Mouse (Mus musculus) testis, postnatal 14 days (tissue): ENCODE data around the gene Srsf10.

ENCODE experiments used
- DNase-seq: peaks from one replicate; pipeline ENCODE4 v3.0.0; 2021; ENCODE audit warnings: low spot score

Gene Srsf10

DNA sequence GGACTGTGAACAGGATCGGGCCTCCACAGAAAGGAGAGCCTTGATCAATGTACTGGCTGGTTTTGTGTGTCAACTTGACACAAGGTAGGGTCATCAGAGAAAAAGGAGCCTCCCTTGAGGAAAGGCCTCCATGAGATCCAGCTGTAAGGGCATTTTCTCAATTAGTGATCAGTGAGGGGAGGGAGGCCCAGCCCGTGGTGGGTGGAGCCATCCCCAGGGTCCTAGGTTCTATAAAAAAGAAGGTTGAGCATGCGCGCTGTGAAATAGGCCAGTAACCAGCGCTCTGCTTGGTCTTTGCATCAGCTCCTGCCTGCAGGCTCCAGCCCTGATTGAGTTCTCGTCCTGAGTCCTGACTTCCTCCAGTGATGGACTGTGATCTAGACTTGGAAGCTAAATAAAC, 29.0 kb downstream of the Srsf10 start:
- DNase-seq: no peak

DNA sequence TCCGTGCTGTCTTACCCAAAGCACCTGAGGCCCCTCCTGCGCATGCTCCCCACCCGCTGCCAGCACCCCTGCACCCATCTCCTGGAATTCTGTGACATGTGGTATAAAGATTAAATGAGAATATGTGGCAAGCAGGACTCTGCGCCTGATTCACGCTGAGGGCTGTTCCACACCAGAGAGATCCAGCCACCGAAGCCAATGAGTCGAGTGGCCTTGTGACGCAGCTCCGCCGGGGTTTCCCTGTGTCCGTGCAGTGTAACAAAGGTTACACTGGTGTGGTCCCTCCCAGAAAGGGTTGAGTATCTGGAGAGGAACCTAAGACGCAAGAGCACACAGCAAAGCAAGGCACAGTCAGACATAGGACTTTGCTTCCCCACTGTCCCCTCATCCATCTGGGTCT, 30.1 kb downstream of the Srsf10 start:
- DNase-seq: no peak

DNA sequence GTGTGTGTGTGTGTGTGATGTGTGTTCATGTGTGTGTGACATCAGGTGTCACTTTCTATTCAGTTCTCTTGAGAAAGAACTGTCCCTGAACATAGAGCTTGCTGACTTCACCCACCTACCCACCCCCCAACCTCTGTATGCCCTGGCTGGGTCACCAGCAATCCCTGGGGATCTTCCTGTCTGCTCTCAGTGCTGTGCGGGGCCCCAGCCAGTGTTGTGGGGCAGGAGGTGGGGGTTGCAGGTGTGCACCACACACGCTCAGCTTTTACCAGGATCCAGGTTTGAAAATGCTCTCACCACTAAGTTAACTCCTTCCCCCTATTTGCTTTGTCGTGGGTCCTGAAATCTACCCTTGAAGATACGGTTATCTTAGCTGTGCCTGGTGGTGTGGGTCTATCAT, 30.6 kb downstream of the Srsf10 start:
- no peak for DNase-seq

GRCm38 (mm10) chr4:135888448-135889057, 33.0 kb downstream of the Srsf10 start:
- DNase-seq: no peak

GRCm38 (mm10) chr4:135889146-135889883, 33.8 kb downstream of the Srsf10 start:
- no peak for DNase-seq

GRCm38 (mm10) chr4:135889884-135890283, 34.3 kb downstream of the Srsf10 start:
- DNase-seq: peak; percentile 53

DNA sequence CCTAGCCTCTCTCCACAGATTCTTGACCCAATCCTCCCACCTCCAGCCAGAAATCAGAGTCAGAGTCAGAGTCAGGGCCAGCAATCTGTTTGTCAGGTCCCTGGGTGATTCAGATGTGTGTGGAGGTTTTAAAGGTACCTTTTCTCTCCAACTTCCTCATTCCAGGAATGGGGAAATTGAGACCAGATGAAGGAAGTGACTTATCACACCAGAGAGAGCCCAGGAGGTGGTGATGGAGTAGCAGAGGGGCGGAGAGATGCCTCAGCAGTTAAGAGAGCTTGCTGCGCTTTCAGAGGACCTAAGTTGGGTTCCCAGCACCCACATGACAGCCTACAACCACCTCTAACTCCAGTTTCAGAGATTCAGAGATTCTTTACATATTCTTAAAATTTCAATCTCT, 36.0 kb downstream of the Srsf10 start:
- no peak for DNase-seq

DNA sequence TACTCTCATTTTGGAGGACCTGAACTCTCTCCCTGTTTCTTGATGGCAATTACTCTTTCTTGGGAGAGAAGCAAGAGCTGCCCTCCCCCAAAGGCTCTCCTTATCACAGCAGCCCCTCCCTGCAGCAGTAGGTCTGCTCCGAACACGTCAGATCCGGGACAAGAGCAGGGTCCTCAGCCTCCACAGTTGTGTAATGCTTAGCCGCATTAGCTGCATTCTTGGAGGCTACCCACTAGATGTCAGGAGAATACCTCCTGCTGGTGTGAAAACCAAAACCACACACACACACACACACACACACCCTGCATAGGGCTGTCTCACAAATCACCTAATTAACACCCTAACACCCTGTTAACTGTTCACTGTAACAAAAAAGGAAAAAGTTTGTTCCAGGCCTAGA, 37.3 kb downstream of the Srsf10 start:
- DNase-seq: no peak

- DNase-seq: no peak
These were observed 39.6 kb downstream of the Srsf10 start, which contains the start of gene Cnr2 for GRCm38 (mm10) chr4:135895071-135895571. TSS of gene Cnr2 (plus strand) at chr4:135895394.

DNA sequence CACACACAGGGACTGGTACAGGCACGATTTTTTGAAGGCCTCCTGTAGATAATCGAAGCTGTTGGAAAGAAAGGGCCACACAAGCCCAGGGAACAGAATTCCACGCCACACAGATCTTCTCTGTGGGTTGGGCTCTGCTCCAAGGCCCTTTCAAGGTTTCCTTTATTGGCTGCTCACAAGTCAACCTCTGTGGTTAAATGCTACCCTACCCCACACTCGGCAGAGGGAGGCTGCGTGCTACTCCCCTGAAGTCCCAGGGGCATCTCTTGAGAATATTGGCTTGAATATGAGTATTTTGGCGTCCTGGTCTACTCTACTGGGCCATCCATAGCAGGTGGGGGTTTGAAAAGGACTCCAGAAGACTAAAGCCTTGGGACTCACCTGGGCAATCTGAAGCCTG, 40.6 kb downstream of the Srsf10 start:
- no peak for DNase-seq

- no peak for DNase-seq
These were observed 43.0 kb downstream of the Srsf10 start for GRCm38 (mm10) chr4:135898380-135899049.

DNA sequence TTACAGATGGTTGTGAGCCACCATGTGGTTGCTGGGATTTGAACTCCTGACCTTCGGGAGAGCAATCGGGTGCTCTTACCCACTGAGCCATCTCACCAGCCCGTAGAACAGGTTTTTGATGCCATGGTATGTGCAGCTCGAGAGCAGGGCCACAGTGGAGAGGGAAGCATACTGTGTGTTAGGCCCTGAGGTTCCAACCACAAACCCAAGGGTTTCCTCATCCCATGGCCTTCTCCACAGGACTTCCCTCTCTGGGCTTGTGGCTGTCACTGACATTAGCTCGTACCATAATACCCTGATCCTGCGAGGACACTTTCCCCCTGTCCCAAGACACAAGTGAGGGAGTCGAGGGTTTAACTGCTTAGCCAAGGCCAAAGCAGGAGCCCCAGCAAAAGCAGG, 43.5 kb downstream of the Srsf10 start:
- DNase-seq: no peak

- DNase-seq: no peak
These were observed 44.5 kb downstream of the Srsf10 start for GRCm38 (mm10) chr4:135900008-135900407.

DNA sequence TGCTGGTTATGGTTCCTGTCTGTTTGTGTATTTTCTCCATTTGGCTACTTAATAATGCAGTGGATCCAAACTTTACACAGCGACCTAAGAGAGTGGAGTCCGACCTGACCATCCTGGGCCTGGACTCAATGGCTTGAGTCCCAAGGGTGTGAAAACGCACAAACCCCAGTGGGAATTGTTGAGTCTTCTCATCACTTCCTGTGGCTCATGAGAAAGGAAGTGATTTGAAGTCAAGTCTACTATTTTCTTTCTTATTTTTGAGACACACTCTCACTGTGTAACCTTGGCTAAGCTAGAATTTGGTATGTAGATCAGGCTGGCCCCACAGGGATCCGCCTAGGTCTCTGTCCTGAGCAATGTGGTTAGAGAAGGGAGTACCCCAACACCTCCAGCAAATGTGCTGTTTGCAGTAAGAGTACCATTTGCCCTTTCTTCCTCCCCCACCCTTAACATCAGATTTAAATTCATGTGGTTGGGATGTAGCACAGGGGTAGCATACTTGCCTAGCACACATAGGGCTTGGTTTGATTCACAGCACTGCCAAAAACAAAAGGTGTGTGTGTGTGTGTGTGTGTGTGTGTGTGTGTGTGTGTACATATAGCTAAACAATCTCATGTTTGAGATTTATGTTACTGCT, 47.2 kb downstream of the Srsf10 start:
- DNase-seq: no peak

DNA sequence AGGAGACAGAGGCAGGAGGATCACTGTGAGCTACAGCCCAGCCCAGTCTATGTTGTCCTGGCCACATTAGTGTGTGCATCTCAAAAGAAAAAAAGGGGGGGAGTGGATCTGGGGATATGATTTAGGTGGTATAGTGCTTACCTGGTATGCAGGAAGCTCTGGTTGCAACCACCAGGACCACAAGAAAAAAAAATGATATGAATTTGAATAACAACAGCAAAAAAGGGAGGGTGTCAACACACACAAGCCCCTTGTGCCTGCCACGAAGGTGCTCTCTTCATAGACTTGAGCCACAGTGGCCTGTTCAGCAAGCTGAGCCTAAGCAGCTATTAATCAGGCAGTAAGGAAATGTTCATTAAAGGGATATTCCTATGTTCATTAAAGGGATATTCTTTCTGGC, 49.3 kb downstream of the Srsf10 start:
- DNase-seq: no peak

DNA sequence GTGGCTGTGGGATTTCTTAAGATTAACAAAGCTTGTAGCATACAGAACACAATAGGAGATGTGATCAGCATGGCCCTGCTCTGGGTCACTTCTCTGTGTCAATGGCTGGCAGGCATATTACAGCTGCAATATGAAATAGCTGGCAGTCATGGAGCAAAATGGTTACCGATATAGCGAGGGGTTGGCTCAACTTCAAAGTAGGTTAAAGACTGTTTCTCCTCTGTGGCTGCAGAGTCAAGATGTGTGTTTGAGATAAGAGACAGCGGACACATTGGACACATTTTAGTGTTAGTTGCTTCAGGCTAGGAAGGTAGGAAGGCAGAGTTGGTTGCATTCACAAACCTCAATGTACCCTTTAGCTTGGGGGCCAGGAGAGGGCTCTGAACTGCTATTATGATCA, 51.1 kb downstream of the Srsf10 start:
- DNase-seq: no peak

DNA sequence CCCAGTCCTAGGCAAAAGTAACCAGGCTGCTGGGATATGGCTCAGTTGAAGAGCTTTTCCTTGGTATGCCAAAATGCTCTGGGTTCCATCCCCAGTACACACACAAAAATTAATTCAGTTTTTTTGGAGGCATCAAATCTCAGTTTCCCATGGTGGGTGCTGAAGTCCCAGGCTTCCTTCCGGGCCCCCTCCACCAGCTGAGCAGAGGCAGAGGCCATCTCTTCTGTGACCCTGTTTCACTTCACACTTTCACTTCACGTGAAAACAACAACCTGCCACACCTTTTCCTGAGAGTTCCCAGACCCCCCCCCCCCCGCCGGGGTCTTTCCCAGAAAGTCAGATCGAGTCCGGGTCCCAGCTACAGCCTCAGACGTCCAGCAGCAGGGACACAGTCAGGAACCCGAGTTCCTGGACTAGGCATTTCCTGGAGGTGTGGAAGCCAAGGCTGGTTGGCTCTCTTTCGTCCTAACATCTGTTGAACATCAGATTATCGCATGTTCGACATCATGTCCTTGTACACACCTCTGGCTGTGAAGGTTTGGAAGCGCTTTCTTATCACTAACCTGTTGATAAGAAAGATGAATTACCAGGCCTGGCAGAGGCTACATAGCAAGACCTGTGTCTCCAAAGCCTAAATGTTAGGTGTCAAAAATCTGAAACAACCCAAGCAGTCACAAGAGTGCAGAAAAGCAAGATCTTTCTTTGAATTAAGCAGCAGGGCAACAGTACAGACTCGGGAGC, 53.9 kb downstream of the Srsf10 start:
- DNase-seq: no peak

DNA sequence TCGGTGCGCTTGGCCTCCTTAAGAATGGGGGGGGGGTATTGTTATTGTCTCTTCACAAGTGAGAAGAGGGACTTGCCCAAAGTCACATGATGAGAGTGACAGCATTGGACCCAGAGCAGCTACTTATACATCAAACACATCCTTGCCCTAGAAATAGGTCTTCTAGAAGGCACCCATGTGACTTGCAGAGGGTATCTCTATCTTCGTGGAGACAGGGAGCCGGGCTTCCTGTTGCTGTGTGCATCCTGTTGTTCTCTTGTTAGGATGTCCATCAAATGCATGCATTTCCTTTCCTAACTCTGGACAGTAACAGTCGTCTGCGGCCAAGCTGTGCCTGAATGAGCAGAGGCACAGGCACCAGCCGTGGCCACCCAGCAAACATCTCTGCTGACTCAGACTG, 56.0 kb downstream of the Srsf10 start:
- no peak for DNase-seq

DNA sequence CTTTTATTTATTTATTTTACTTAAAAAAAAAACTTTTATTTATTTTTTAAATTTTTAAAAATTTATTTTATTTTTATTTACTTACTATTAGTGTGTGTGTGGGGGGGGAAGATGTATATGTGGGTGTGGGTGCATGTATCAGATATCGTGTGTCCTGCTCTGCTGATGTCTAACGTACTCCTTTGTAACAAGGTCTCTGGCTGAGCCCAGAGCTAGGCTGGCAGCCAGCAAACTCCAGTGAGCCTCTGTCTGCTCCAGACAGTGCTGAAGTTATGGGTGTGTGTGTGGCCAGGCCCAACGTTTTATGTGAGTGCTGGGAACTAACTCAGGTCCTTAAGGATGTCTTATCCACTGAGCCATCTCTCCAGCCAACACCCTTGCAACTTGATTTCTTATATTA, 56.6 kb downstream of the Srsf10 start:
- DNase-seq: no peak

DNA sequence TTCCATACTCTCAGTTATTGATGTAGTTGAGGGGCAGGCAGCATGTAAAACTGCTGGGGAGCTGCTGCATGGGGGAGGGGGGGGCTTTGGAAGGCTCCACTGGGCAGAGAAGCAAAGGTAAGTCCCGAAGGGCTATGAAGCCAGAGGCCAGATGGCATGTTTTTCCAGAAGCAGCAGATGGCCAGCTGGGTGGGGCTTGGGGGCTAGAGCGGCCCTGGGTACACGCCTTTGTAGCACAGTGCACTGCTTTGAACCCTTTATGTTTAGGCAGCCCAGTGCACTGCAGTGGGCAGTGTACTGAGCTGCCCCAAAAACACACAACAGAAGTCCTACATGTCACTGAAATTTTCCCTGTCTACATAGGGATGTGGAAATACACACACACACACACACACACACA, 57.3 kb downstream of the Srsf10 start:
- DNase-seq: no peak

GRCm38 (mm10) chr4:135913433-135913832, 57.9 kb downstream of the Srsf10 start:
- no peak for DNase-seq
